Mouse (Mus musculus): ENCODE data around the gene Faim2. TPM values are rescaled to one million over a fixed set of nuclear protein-coding genes. Genes with fewer than 3 reads are reported as not detected.

The Faim2 gene
- total RNA-seq (2014; rRNA removed; ENCODE audit: low replicate concordance) (not detected in 2 replicates), polyA plus RNA-seq (2015; fragmentation: Nextera tagmentation; extraction: Ambion mirVana) (0.11 TPM in 1 of 2 replicates, not detected in the other)

GRCm38 (mm10) chr15:99527629-99528353 lies at the start of gene Faim2:
Gene Faim2 (minus strand): TSS chr15:99528165.
- Histone ChIP-seq H3K27me3 (ENCODE audit: control insufficient read depth, insufficient read depth, low read length) (peaks cover 63% of the 10 kb centered on the region), H3K4me3 (ENCODE audit: low read depth, low read length) (no peak within 1 kb of the TSS), H3K4me1 (ENCODE audit: control insufficient read depth, insufficient read depth) (no peaks in the 10 kb centered on the region), H3K9me3 (replicated peaks; ENCODE audit: control insufficient read depth, low read length) (no peaks in the 10 kb centered on the region), H3K27ac (ENCODE audit: low read depth) (no peak within 1 kb of the TSS), H3K4me2 (ENCODE audit: low read depth, low read length) (no peak within 1 kb of the TSS), H3K36me3 (replicated peaks; ENCODE audit: control insufficient read depth, insufficient read depth, low read length) (no peaks in the 10 kb centered on the region), H3K9ac (replicated peaks; ENCODE audit: low read depth, low read length) (no peak within 1 kb of the TSS)
- TF ChIP-seq EP300 (IDR thresholded peaks at IDR 0.05; ENCODE audit: low read depth) (no peak), CTCF (IDR thresholded peaks at IDR 0.05; ENCODE audit: low read depth) (no peak)
- DNase-seq (ENCODE audit: low spot score) (no peak), ATAC-seq (ENCODE audit: insufficient read depth, low read depth) (no peak)
- WGBS: 22% methylated on average over 25 of the region's 27 CpGs

GRCm38 (mm10) chr15:99569123-99569522 lies 41.2 kb upstream of the Faim2 start:
- Histone ChIP-seq H3K27me3 (ENCODE audit: control insufficient read depth, insufficient read depth, low read length) (peaks cover 9% of the 10 kb centered on the region; the same call in 1 of the 2 replicates), H3K9ac (replicated peaks; ENCODE audit: low read depth, low read length) (no peak overlapping the region), H3K36me3 (replicated peaks; ENCODE audit: control insufficient read depth, insufficient read depth, low read length) (no peaks in the 10 kb centered on the region), H3K9me3 (replicated peaks; ENCODE audit: control insufficient read depth, low read length) (no peaks in the 10 kb centered on the region), H3K4me1 (ENCODE audit: control insufficient read depth, insufficient read depth) (no peaks in the 10 kb centered on the region), H3K4me2 (ENCODE audit: low read depth, low read length) (no peak overlapping the region), H3K4me3 (ENCODE audit: low read depth, low read length) (no peak overlapping the region), H3K27ac (ENCODE audit: low read depth) (no peak overlapping the region)
- no peak for TF ChIP-seq EP300 (IDR thresholded peaks at IDR 0.05; ENCODE audit: low read depth)
- no peak for TF ChIP-seq CTCF (IDR thresholded peaks at IDR 0.05; ENCODE audit: low read depth)
- ATAC-seq (ENCODE audit: insufficient read depth, low read depth): no peak
- 56% methylated on average over 10 of the region's 10 CpGs for WGBS
- no peak for DNase-seq (ENCODE audit: low spot score)

GRCm38 (mm10) chr15:99568682-99569081 lies 40.7 kb upstream of the Faim2 start:
- H3K27ac ChIP-seq (ENCODE audit: low read depth): no peak overlapping the region
- no peak for DNase-seq (ENCODE audit: low spot score)
- H3K27me3 ChIP-seq (ENCODE audit: control insufficient read depth, insufficient read depth, low read length): peaks cover 9% of the 10 kb centered on the region; the same call in 1 of the 2 replicates
- H3K9ac ChIP-seq (replicated peaks; ENCODE audit: low read depth, low read length): no peak overlapping the region
- TF ChIP-seq EP300 (IDR thresholded peaks at IDR 0.05; ENCODE audit: low read depth): no peak
- no peak for TF ChIP-seq CTCF (IDR thresholded peaks at IDR 0.05; ENCODE audit: low read depth)
- no peak overlapping the region for H3K4me2 ChIP-seq (ENCODE audit: low read depth, low read length)
- 62% methylated on average over 6 of the region's 6 CpGs for WGBS
- no peak for ATAC-seq (ENCODE audit: insufficient read depth, low read depth)
- H3K9me3 ChIP-seq (replicated peaks; ENCODE audit: control insufficient read depth, low read length): no peaks in the 10 kb centered on the region
- H3K4me3 ChIP-seq (ENCODE audit: low read depth, low read length): no peak overlapping the region
- no peaks in the 10 kb centered on the region for H3K4me1 ChIP-seq (ENCODE audit: control insufficient read depth, insufficient read depth)
- no peaks in the 10 kb centered on the region for H3K36me3 ChIP-seq (replicated peaks; ENCODE audit: control insufficient read depth, insufficient read depth, low read length)

DNA sequence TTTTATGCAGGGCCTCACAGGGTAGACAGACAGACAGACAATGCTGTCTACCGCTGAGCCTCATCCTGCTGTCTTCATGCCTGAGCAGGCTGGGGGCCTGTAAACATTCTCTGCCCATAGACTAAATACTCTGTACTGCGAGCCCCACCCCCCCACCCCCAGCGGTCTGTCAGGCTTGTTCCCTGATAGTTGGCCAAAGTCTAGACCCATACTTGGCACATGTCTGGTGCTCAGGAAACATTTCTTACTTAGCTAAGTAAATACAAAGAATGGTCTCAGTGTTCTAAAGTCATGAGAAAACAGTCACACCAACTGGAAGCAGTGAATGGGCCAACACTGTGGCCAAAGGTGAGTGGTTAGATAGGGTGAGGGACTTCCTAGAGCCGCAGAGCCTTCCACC lies 39.4 kb upstream of the Faim2 start:
- H3K27me3 ChIP-seq (ENCODE audit: control insufficient read depth, insufficient read depth, low read length): peaks cover 9% of the 10 kb centered on the region; the same call in 1 of the 2 replicates
- ATAC-seq (ENCODE audit: insufficient read depth, low read depth) (no peak), DNase-seq (ENCODE audit: low spot score) (no peak)
- H3K4me2 ChIP-seq (ENCODE audit: low read depth, low read length): no peak overlapping the region
- no peaks in the 10 kb centered on the region for H3K36me3 ChIP-seq (replicated peaks; ENCODE audit: control insufficient read depth, insufficient read depth, low read length)
- WGBS: 70% methylated on average over 4 of the region's 4 CpGs
- no peaks in the 10 kb centered on the region for H3K4me1 ChIP-seq (ENCODE audit: control insufficient read depth, insufficient read depth)
- no peaks in the 10 kb centered on the region for H3K9me3 ChIP-seq (replicated peaks; ENCODE audit: control insufficient read depth, low read length)
- H3K9ac ChIP-seq (replicated peaks; ENCODE audit: low read depth, low read length): no peak overlapping the region
- TF ChIP-seq EP300 (IDR thresholded peaks at IDR 0.05; ENCODE audit: low read depth): no peak
- TF ChIP-seq CTCF (IDR thresholded peaks at IDR 0.05; ENCODE audit: low read depth): no peak
- no peak overlapping the region for H3K27ac ChIP-seq (ENCODE audit: low read depth)
- H3K4me3 ChIP-seq (ENCODE audit: low read depth, low read length): no peak overlapping the region

DNA sequence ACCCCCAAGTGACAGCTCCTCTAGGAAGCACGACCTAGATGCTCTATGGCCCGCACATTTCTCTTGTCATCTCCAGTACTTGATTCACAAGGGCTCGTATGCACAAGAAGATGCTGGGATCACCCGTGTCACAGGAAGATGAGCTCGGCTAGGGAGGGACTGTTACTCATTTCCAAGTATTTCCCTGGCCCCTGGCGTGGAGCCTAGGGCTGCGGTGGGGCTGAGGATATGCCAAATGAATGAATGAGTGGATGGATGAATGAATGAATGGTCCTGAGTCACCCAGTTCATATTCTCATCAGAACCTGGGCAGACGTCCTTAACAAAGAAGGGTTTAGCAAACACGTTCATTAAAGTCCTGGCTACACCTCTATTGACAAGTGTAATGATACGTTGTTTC lies 32.3 kb upstream of the Faim2 start:
- DNase-seq (ENCODE audit: low spot score): no peak
- no peaks in the 10 kb centered on the region for H3K9me3 ChIP-seq (replicated peaks; ENCODE audit: control insufficient read depth, low read length)
- H3K36me3 ChIP-seq (replicated peaks; ENCODE audit: control insufficient read depth, insufficient read depth, low read length): no peaks in the 10 kb centered on the region
- H3K27ac ChIP-seq (ENCODE audit: low read depth): no peak overlapping the region
- H3K4me3 ChIP-seq (ENCODE audit: low read depth, low read length): no peak overlapping the region
- peaks cover 13% of the 10 kb centered on the region; the same call in 1 of the 2 replicates for H3K27me3 ChIP-seq (ENCODE audit: control insufficient read depth, insufficient read depth, low read length)
- 65% methylated on average over 10 of the region's 10 CpGs for WGBS
- H3K4me2 ChIP-seq (ENCODE audit: low read depth, low read length): no peak overlapping the region
- no peak overlapping the region for H3K9ac ChIP-seq (replicated peaks; ENCODE audit: low read depth, low read length)
- TF ChIP-seq CTCF (IDR thresholded peaks at IDR 0.05; ENCODE audit: low read depth) (no peak), EP300 (IDR thresholded peaks at IDR 0.05; ENCODE audit: low read depth) (no peak)
- ATAC-seq (ENCODE audit: insufficient read depth, low read depth): no peak
- H3K4me1 ChIP-seq (ENCODE audit: control insufficient read depth, insufficient read depth): no peaks in the 10 kb centered on the region
